Mouse (Mus musculus) heart, postnatal 0 days (tissue): Measurements from ENCODE around the gene Gm26602. TPM values are rescaled to one million over a fixed set of nuclear protein-coding genes. Genes with fewer than 3 reads are reported as not detected.

ENCODE experiments used
- ATAC-seq: fragments of 200-750 bp; cut with Nextera tagmentation; 2 replicates; pipeline ENCODE4 v1.8.0; 2017; ENCODE audit warnings: low read depth, moderate number of reproducible peaks, moderate library complexity; ENCODE audit not compliant: insufficient read depth
- DNase-seq: peaks from one replicate; pipeline ENCODE4 v3.0.0-alpha.2; 2016; ENCODE audit warnings: low spot score
- H3K27ac ChIP-seq: fragments of 300-500 bp; sonication (generic); 2 replicates; pipeline ENCODE4 v1.5.1; 2014; ENCODE audit warnings: low read depth, mild to moderate bottlenecking
- H3K27me3 ChIP-seq: fragments of 300-500 bp; sonication (generic); 2 replicates; pipeline ENCODE4 v1.6.1; 2014; ENCODE audit warnings: low read length, mixed read lengths; ENCODE audit not compliant: control insufficient read depth, insufficient read depth
- H3K36me3 ChIP-seq: fragments of 300-500 bp; sonication (generic); replicated peaks from 2 replicates; pipeline ENCODE4 v1.6.1; 2014; ENCODE audit warnings: low read length, mixed read lengths; ENCODE audit not compliant: control insufficient read depth, insufficient read depth
- H3K4me1 ChIP-seq: fragments of 300-500 bp; sonication (generic); 2 replicates; pipeline ENCODE4 v1.6.1; 2014; ENCODE audit warnings: antibody characterized with exemption; ENCODE audit not compliant: control insufficient read depth, insufficient read depth
- H3K4me2 ChIP-seq: fragments of 300-500 bp; sonication (generic); 2 replicates; pipeline ENCODE4 v1.6.1; 2014; ENCODE audit warnings: low read depth, mild to moderate bottlenecking, low read length, moderate library complexity
- H3K4me3 ChIP-seq: fragments of 300-500 bp; sonication (generic); 2 replicates; pipeline ENCODE4 v1.5.1; 2014; ENCODE audit warnings: low read depth, low read length
- H3K9ac ChIP-seq: fragments of 300-500 bp; sonication (generic); replicated peaks from 2 replicates; pipeline ENCODE4 v1.6.1; 2014; ENCODE audit warnings: low read depth, low read length, mixed read lengths
- H3K9me3 ChIP-seq: fragments of 300-500 bp; sonication (generic); replicated peaks from 2 replicates; pipeline ENCODE4 v1.6.1; 2016; ENCODE audit warnings: low read length; ENCODE audit not compliant: control insufficient read depth
- CTCF ChIP-seq: IDR thresholded peaks from 2 replicates; pipeline ENCODE4 v1.5.1; 2016; ENCODE audit warnings: antibody characterized with exemption, control low read depth, low read depth
- EP300 ChIP-seq: IDR thresholded peaks from 2 replicates; pipeline ENCODE4 v1.6.1; 2016; ENCODE audit warnings: antibody characterized with exemption, low read depth
- WGBS: fragments of 180-500 bp; shearing (Covaris S2); extraction: QIAGEN DNeasy Blood & Tissue Kit; methylation state at CpG from one replicate; pipeline ENCODE4 v1.1.7; 2014; 5-methylcytosine and 5-hydroxymethylcytosine counted together
- polyA plus RNA-seq: library from polyadenylated mRNA; unstranded; fragments of >200 nt; fragmentation: Nextera tagmentation; extraction: Ambion mirVana; gene quantifications from 2 replicates; pipeline ENCODE4 v1.2.1, GENCODE M21; 2015
- total RNA-seq: library from RNA; depleted of rRNA; stranded (reverse); fragments of >200 nt; gene quantifications from 2 replicates; pipeline ENCODE4 v1.2.3, GENCODE M21; 2014; ENCODE audit warnings: low replicate concordance

The Gm26602 gene
- total and polyA plus RNA-seq, 2 experiments from 2014 or later: 4.0 TPM; not detected in 1

DNA sequence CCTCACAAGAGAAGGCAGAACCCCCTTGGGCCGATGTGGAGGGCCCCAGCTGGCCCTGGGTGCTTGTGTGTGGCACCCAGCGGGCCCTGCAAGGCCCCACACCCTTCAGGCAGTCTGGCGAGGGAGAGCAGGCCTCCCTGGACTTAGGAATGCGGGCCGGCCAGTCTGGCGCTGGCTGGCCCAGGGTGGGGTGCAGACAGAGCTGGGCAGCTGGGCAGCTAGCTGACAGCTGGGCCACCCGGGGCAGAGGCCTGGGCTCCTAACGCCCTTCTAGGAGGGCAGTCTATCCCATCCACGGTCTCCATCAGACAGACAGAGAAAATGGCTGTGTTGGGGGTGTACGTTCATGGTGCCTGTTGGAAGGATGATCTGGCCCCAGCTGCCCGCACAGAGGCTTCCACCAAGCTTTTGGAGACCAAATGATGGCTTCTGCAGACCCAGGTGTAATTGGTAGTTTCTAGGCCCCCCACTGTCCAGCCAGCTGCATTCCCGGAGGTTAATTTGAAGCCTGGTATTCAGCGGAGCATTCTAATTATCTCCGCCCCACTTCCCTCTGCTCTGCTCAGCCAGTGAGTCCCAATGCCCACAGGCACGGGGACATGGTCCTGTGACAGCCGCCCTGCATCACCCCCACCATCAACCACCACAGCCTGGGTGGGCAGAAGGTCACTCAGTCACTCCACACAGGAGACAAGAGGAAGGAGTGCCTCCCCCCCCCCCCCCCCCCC is 35.0 kb downstream of the Gm26602 start:
- Histone ChIP-seq H3K4me1 (peaks cover 4% of the 10 kb centered on the region; the same call in 1 of the 2 replicates), H3K27me3 (no peaks in the 10 kb centered on the region), H3K36me3 (peaks cover 15% of the 10 kb centered on the region), H3K4me2 (no peak overlapping the region), H3K27ac (no peak overlapping the region), H3K4me3 (no peak overlapping the region), H3K9ac (no peak overlapping the region), H3K9me3 (no peaks in the 10 kb centered on the region)
- DNase-seq: no peak
- 51% methylated on average over 16 of the region's 16 CpGs for WGBS
- ATAC-seq: no peak
- TF ChIP-seq EP300 (no peak), CTCF (no peak)

DNA sequence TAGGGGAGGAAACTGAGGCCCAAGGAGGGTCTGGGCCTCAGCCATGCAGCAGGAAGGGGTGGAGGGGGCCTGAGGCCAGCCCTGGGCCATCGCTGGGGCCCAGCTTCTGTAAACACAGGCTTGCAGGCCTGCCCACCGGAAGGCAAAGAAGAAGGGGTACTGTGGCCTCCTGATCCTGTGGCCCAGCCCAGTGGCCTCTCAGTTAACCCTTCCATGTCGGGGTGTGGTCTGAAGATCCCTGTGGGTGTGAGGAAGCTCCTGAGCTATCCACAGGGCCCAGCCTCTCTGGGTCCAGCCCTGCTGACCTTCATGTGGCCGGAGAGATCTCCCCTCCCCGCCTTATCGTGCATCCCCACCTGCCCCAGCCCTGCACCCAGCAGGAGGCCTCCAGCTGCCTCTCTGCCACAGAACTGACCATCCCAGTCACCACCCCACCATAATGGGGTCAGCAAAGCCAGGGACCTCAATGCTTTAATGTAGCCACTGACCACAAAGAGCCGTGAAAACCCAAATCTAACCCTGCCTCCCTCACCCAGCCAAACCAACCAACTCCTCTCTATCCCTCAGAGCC is 36.2 kb downstream of the Gm26602 start:
- Histone ChIP-seq H3K4me1 (no peaks in the 10 kb centered on the region), H3K27ac (no peak overlapping the region), H3K27me3 (no peaks in the 10 kb centered on the region), H3K9ac (no peak overlapping the region), H3K36me3 (peaks cover 23% of the 10 kb centered on the region), H3K4me3 (no peak overlapping the region), H3K4me2 (no peak overlapping the region), H3K9me3 (no peaks in the 10 kb centered on the region)
- DNase-seq (no peak), ATAC-seq (no peak)
- TF ChIP-seq EP300: no peak
- TF ChIP-seq CTCF: no peak
- 46% methylated on average over 7 of the region's 7 CpGs for WGBS

DNA sequence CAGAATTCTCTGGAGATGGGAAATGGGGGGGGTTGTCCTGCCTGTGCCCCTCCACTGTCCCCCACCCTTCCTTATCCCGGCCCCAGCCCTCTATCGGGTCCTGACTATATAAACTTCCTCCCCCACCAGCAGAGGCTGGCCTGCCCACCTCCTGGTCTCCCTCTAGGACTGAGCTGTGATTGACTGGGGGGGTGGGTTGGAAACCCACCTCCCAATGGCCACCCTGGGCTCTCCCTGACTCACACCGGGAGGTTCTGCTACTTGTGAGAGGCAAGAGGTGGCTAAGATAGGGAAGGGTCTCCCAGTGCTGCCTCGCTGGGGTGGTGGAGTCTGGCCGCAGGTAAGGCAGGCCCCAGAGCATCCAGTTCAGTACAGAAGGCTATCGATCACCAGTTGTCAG is 36.8 kb downstream of the Gm26602 start:
- no peaks in the 10 kb centered on the region for H3K27me3 ChIP-seq
- no peaks in the 10 kb centered on the region for H3K9me3 ChIP-seq
- H3K4me2 ChIP-seq: no peak overlapping the region
- H3K27ac ChIP-seq: no peak overlapping the region
- H3K4me1 ChIP-seq: no peaks in the 10 kb centered on the region
- TF ChIP-seq CTCF (no peak), EP300 (no peak)
- H3K9ac ChIP-seq: no peak overlapping the region
- no peak overlapping the region for H3K4me3 ChIP-seq
- DNase-seq (no peak), ATAC-seq (no peak)
- 76% methylated on average over 6 of the region's 6 CpGs for WGBS
- H3K36me3 ChIP-seq: peaks cover 23% of the 10 kb centered on the region

DNA sequence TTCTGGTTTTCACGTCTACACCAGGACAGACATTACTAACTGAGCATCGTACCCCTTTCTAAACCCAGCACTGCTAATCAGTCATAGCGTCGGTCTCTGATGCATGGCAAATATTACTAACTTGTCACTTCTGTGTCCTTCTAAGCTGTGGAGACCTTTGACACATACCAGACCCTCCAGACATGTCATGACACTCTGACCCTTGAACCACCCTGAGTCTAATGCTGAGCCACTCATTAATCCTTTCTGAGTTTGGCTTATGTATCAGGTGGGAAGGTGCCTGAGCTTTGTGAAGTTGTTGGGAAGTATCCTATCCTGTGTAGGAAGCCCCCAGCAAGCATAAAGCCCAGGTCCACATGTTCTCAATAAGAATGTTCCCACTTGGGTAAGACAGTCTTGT is 39.2 kb downstream of the Gm26602 start:
- no peak for ATAC-seq
- Histone ChIP-seq H3K4me3 (no peak overlapping the region), H3K36me3 (peaks cover 23% of the 10 kb centered on the region), H3K9ac (no peak overlapping the region), H3K27ac (no peak overlapping the region), H3K9me3 (no peaks in the 10 kb centered on the region), H3K4me2 (no peak overlapping the region), H3K27me3 (no peaks in the 10 kb centered on the region), H3K4me1 (no peaks in the 10 kb centered on the region)
- WGBS: 70% methylated on average over 4 of the region's 4 CpGs
- TF ChIP-seq EP300 (no peak), CTCF (no peak)
- DNase-seq: no peak

DNA sequence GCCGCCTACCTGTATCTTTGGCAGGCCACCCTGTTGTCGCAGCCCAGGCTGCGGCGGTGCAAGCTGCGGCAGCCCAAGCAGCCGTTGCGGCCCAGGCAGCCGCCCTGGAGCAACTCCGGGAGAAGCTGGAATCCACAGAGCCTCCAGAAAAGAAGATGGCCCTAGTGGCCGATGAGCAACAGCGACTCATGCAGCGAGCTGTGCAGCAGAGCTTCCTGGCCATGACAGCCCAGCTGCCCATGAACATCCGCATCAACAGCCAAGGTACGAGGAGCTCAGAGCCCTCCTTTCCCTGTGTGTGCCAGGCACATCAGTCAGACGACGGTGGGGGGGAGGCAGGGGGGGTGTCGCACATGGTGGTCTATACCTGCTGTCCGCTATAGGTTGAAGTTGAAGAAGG is 40.0 kb downstream of the Gm26602 start:
- Histone ChIP-seq H3K27me3 (no peaks in the 10 kb centered on the region), H3K4me1 (no peaks in the 10 kb centered on the region), H3K36me3 (peaks cover 23% of the 10 kb centered on the region), H3K9me3 (no peaks in the 10 kb centered on the region), H3K9ac (no peak overlapping the region), H3K4me2 (no peak overlapping the region), H3K4me3 (no peak overlapping the region), H3K27ac (no peak overlapping the region)
- TF ChIP-seq CTCF (no peak), EP300 (no peak)
- ATAC-seq (no peak), DNase-seq (no peak)
- 79% methylated on average over 18 of the region's 18 CpGs for WGBS

DNA sequence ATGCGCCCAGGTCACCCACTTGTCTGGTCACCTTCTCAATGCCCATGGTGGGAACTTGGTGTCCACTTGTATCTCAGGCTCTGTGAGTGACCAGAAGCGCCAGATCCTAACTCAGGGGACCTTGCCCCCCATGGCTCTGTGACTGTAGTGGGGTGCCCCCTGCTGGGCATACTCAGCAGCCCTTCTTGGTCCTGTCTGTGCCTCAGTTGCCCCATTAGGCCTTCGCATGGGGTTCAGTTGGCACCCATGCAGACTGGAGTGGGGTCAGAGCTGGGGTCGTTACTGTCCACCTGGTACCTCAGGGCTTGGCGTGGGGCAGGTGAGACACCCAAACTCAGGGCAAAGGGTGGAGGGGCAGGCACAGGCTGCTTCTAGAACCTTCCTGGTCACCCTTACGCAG is 43.3 kb downstream of the Gm26602 start:
- WGBS: 82% methylated on average over 6 of the region's 6 CpGs
- peak; percentile 60 for TF ChIP-seq CTCF
- no peak for TF ChIP-seq EP300
- Histone ChIP-seq H3K27me3 (no peaks in the 10 kb centered on the region), H3K36me3 (peaks cover 23% of the 10 kb centered on the region), H3K27ac (no peak overlapping the region), H3K4me1 (no peaks in the 10 kb centered on the region), H3K9ac (no peak overlapping the region), H3K4me3 (no peak overlapping the region), H3K4me2 (no peak overlapping the region), H3K9me3 (no peaks in the 10 kb centered on the region)
- no peak for DNase-seq
- ATAC-seq: no peak
